Mouse (Mus musculus): ENCODE measurements at regions not wholly inside any gene's neighbourhood (a gene's known extent, or its start where the extent isn't known, plus 50 kb on each side); places are given as distances from the start of the nearest gene placed in this dataset.

- H3K36me3 ChIP-seq (ENCODE audit: insufficient read depth), result no peaks in the 10 kb centered on the region
- TF ChIP-seq CTCF (IDR thresholded peaks at IDR 0.05; ENCODE audit: low read depth), result no peak
- WGBS, result 94% methylated on average over 1 of the region's 1 CpGs
- ATAC-seq (ENCODE audit: insufficient read depth) (no peak), DNase-seq (no peak)
- no peak overlapping the region for H3K4me2 ChIP-seq
- H3K4me1 ChIP-seq (ENCODE audit: insufficient read depth), result no peaks in the 10 kb centered on the region; the same call in 1 of the 2 replicates
- H3K27me3 ChIP-seq (ENCODE audit: insufficient read depth, low read length), result no peaks in the 10 kb centered on the region
- H3K27ac ChIP-seq (ENCODE audit: low read depth), result no peak overlapping the region
- H3K4me3 ChIP-seq (ENCODE audit: low read depth, low read length), result no peak overlapping the region
- H3K9me3 ChIP-seq (ENCODE audit: low read depth, low read length), result no peaks in the 10 kb centered on the region
- H3K9ac ChIP-seq, result no peak overlapping the region
Observed at GRCm38 (mm10) chr1:41551271-41551670, 745.9 kb downstream of the Tmem182 start.

GRCm38 (mm10) chr1:41555607-41556006 is 750.2 kb downstream of the Tmem182 start:
- no peak overlapping the region for H3K4me3 ChIP-seq (ENCODE audit: low read depth, low read length)
- peak; percentile 92 for ATAC-seq (ENCODE audit: insufficient read depth)
- TF ChIP-seq CTCF (IDR thresholded peaks at IDR 0.05; ENCODE audit: low read depth), result no peak
- peak; percentile 83 for DNase-seq
- no peaks in the 10 kb centered on the region for H3K36me3 ChIP-seq (ENCODE audit: insufficient read depth)
- H3K4me1 ChIP-seq (ENCODE audit: insufficient read depth), result no peaks in the 10 kb centered on the region; the same call in 1 of the 2 replicates
- no peak overlapping the region for H3K9ac ChIP-seq
- no peaks in the 10 kb centered on the region for H3K9me3 ChIP-seq (ENCODE audit: low read depth, low read length)
- no peaks in the 10 kb centered on the region for H3K27me3 ChIP-seq (ENCODE audit: insufficient read depth, low read length)
- WGBS, result 31% methylated on average over 2 of the region's 2 CpGs
- no peak overlapping the region for H3K4me2 ChIP-seq
- no peak overlapping the region for H3K27ac ChIP-seq (ENCODE audit: low read depth)

- Histone ChIP-seq H3K36me3 (ENCODE audit: insufficient read depth) (no peaks in the 10 kb centered on the region), H3K9me3 (ENCODE audit: low read depth, low read length) (no peaks in the 10 kb centered on the region), H3K27ac (ENCODE audit: low read depth) (no peak overlapping the region), H3K4me2 (no peak overlapping the region), H3K4me1 (ENCODE audit: insufficient read depth) (no peaks in the 10 kb centered on the region; the same call in 1 of the 2 replicates), H3K27me3 (ENCODE audit: insufficient read depth, low read length) (no peaks in the 10 kb centered on the region), H3K4me3 (ENCODE audit: low read depth, low read length) (no peak overlapping the region), H3K9ac (no peak overlapping the region)
- no peak for TF ChIP-seq CTCF (IDR thresholded peaks at IDR 0.05; ENCODE audit: low read depth)
- ATAC-seq (ENCODE audit: insufficient read depth) (no peak), DNase-seq (no peak)
- 84% methylated on average over 17 of the region's 17 CpGs for WGBS
Observed at GRCm38 (mm10) chr1:41559101-41559665, 753.8 kb downstream of the Tmem182 start.

- Histone ChIP-seq H3K4me1 (ENCODE audit: insufficient read depth) (no peaks in the 10 kb centered on the region; the same call in 1 of the 2 replicates), H3K27ac (ENCODE audit: low read depth) (no peak overlapping the region), H3K4me2 (no peak overlapping the region), H3K36me3 (ENCODE audit: insufficient read depth) (no peaks in the 10 kb centered on the region), H3K9ac (no peak overlapping the region), H3K9me3 (ENCODE audit: low read depth, low read length) (no peaks in the 10 kb centered on the region), H3K4me3 (ENCODE audit: low read depth, low read length) (no peak overlapping the region), H3K27me3 (ENCODE audit: insufficient read depth, low read length) (no peaks in the 10 kb centered on the region)
- 76% methylated on average over 3 of the region's 3 CpGs for WGBS
- DNase-seq (no peak), ATAC-seq (ENCODE audit: insufficient read depth) (no peak)
- no peak for TF ChIP-seq CTCF (IDR thresholded peaks at IDR 0.05; ENCODE audit: low read depth)
Observed at GRCm38 (mm10) chr1:41559991-41560390, 754.6 kb downstream of the Tmem182 start.

- Histone ChIP-seq H3K36me3 (ENCODE audit: insufficient read depth) (no peaks in the 10 kb centered on the region), H3K4me3 (ENCODE audit: low read depth, low read length) (no peak overlapping the region), H3K9me3 (ENCODE audit: low read depth, low read length) (no peaks in the 10 kb centered on the region), H3K4me2 (no peak overlapping the region), H3K27me3 (ENCODE audit: insufficient read depth, low read length) (no peaks in the 10 kb centered on the region), H3K27ac (ENCODE audit: low read depth) (no peak overlapping the region), H3K9ac (no peak overlapping the region), H3K4me1 (ENCODE audit: insufficient read depth) (no peaks in the 10 kb centered on the region)
- 87% methylated on average over 5 of the region's 5 CpGs for WGBS
- DNase-seq, result no peak
- ATAC-seq (ENCODE audit: insufficient read depth), result no peak
- no peak for TF ChIP-seq CTCF (IDR thresholded peaks at IDR 0.05; ENCODE audit: low read depth)
Observed at GRCm38 (mm10) chr1:41603471-41603870, 798.1 kb downstream of the Tmem182 start.

GRCm38 (mm10) chr1:41604996-41605747 is 799.8 kb downstream of the Tmem182 start:
- Histone ChIP-seq H3K9me3 (ENCODE audit: low read depth, low read length) (no peaks in the 10 kb centered on the region), H3K27me3 (ENCODE audit: insufficient read depth, low read length) (no peaks in the 10 kb centered on the region), H3K4me3 (ENCODE audit: low read depth, low read length) (no peak overlapping the region), H3K36me3 (ENCODE audit: insufficient read depth) (no peaks in the 10 kb centered on the region), H3K9ac (no peak overlapping the region), H3K27ac (ENCODE audit: low read depth) (no peak overlapping the region), H3K4me2 (no peak overlapping the region), H3K4me1 (ENCODE audit: insufficient read depth) (no peaks in the 10 kb centered on the region)
- TF ChIP-seq CTCF (IDR thresholded peaks at IDR 0.05; ENCODE audit: low read depth), result no peak
- DNase-seq, result no peak
- 85% methylated on average over 14 of the region's 14 CpGs for WGBS
- ATAC-seq (ENCODE audit: insufficient read depth), result no peak

- 32% methylated on average over 3 of the region's 3 CpGs for WGBS
- no peak overlapping the region for H3K4me3 ChIP-seq (ENCODE audit: low read depth, low read length)
Observed at GRCm38 (mm10) chr1:41605748-41606131, 800.3 kb downstream of the Tmem182 start.

More at GRCm38 (mm10) chr1:41605748-41606131, 800.3 kb downstream of the Tmem182 start:
- no peak for TF ChIP-seq CTCF (IDR thresholded peaks at IDR 0.05; ENCODE audit: low read depth)
- Histone ChIP-seq H3K4me2 (no peak overlapping the region), H3K9ac (no peak overlapping the region), H3K4me1 (ENCODE audit: insufficient read depth) (no peaks in the 10 kb centered on the region), H3K9me3 (ENCODE audit: low read depth, low read length) (no peaks in the 10 kb centered on the region), H3K27me3 (ENCODE audit: insufficient read depth, low read length) (no peaks in the 10 kb centered on the region), H3K36me3 (ENCODE audit: insufficient read depth) (no peaks in the 10 kb centered on the region), H3K27ac (ENCODE audit: low read depth) (no peak overlapping the region)
- ATAC-seq (ENCODE audit: insufficient read depth), result no peak
- peak; percentile 14 for DNase-seq
